Comparison of ENCODE assay signal across 23 mouse cellular contexts in the genomic region with DNA sequence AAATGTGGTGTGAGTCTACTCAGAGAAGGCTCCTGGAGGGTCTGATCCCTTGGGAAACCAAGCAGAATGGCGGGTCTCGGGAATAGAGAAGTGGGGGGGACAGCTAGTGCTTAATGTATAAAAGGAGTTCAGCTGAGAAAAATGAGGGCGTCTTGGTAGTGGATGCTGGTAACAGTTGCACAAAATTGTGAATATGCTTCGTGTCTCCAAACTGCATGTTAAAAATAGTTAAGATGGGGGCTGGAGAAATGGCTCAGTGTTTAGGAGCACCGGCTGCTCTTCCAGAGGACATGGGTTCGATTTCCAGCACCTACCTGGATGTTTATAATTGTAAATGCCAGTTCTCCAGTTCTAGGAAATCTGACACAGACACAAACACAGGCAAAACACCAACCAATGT. TPM values are rescaled to one million over a fixed set of nuclear protein-coding genes. Genes with fewer than 3 reads are reported as not detected.
DNase-seq lines count a peak whose midpoint lies in the region; TF ChIP-seq lines count a peak whose summit lies in the region.
"Had no signal": no experiment of that assay in that cellular context is flagged by ENCODE, and none has a peak within 500 bp of the region (broad histone marks: within the 10 kb centered on the region; RNA-seq: fewer than 3 reads in every experiment).

No protein-coding gene starts in this region.

- no peak for DNase-seq in left cerebral cortex, adult 2 months (ENCODE audit: extremely low spot score in 1 of 2, low spot score in 2 of 2)
- DNase-seq in left cerebral cortex, adult 9 months (ENCODE audit: low spot score in 2 of 2) = no peak
- DNase-seq in right cerebral cortex, adult 18-20 months = peak; percentile 38
- DNase-seq in right cerebral cortex, postnatal 36 days (ENCODE audit: low spot score in 2 of 2) = no peak
- peak; percentile 76 for DNase-seq in brain, adult 2 months (ENCODE audit: low read depth, low spot score)
- DNase-seq in telencephalon, adult 2 months (ENCODE audit: low read depth, low spot score) = peak; percentile 62
- no peak for DNase-seq in T-cell, adult 2 months (ENCODE audit: low spot score)
- no peak for DNase-seq in yolk sac, embryonic 10.5 days (ENCODE audit: low spot score)
- DNase-seq: adrenal gland, adult 8-10 months; adrenal gland, postnatal 14 days; adrenal gland, postnatal 36 days; cerebellum, adult 11 months; cerebellum, adult 18-20 months; cerebellum, adult 8-10 months; cerebellum, adult 9-11 months; cerebellum, postnatal 14 days; embryo, embryonic 11 days had no signal

- TF ChIP-seq CTCF in left cerebral cortex, adult 2 months (IDR thresholded peaks at IDR 0.05) = no peak

- H3K4me3 ChIP-seq in left cerebral cortex, adult 2 months = no peak overlapping the region
- H3K4me3 ChIP-seq: embryonic facial prominence, embryonic 13.5 days; embryonic facial prominence, embryonic 15.5 days; erythroblast, embryonic 14.5 days; forebrain, embryonic 10.5 days; forebrain, embryonic 12.5 days had no signal

- H3K27ac ChIP-seq in left cerebral cortex, adult 2 months = peak overlapping the region; percentile 56
- H3K27ac ChIP-seq: embryonic facial prominence, embryonic 13.5 days; embryonic facial prominence, embryonic 15.5 days; forebrain, embryonic 10.5 days; forebrain, embryonic 12.5 days had no signal

- intact Hi-C loops in left cerebral cortex, adult 2 months (cut with DNase I) = loop anchor here (5.0 kb wide), 1 partner anchor 119 kb away; the partner anchor contains the start of gene Sun1

RNA-seq across cellular contexts. Expression of gene Adap1, which starts 4.1 kb away (rescaled TPM):
- total RNA-seq in left cerebral cortex, adult 2 months (2021) = 100 to 1,000 TPM; 242 to 256 TPM

RNA-seq across cellular contexts. Expression of gene Cox19, which starts 29.9 kb away (rescaled TPM):
- total RNA-seq in left cerebral cortex, adult 2 months (2021) = 10 to 100 TPM; 67.6 to 69.4 TPM

RNA-seq across cellular contexts. Expression of gene Cyp2w1, which starts 31.1 kb away (rescaled TPM):
- not detected for total RNA-seq in left cerebral cortex, adult 2 months (2021)
- total RNA-seq: adrenal gland, adult 8-10 months; adrenal gland, postnatal 14 days; adrenal gland, postnatal 36 days; G1E had no signal

RNA-seq across cellular contexts. Expression of gene Gpr146, which starts 56.2 kb away (rescaled TPM):
- total RNA-seq in left cerebral cortex, adult 2 months (2021) = 10 to 100 TPM; 12.5 to 13.9 TPM

Comparison
In these comparisons a context has a peak if more than half of its experiments do, and no peak if none do; other contexts are left out.
1. DNase-seq: peak in right cerebral cortex, adult 18-20 months (single experiment), brain, adult 2 months (single experiment) and telencephalon, adult 2 months (single experiment); none in left cerebral cortex, adult 2 months (0 of 2), left cerebral cortex, adult 9 months (0 of 2), right cerebral cortex, postnatal 36 days (0 of 2), T-cell, adult 2 months (single experiment) and yolk sac, embryonic 10.5 days (single experiment).